Mouse (Mus musculus): ENCODE results near the gene Foxi2. TPM values are rescaled to one million over a fixed set of nuclear protein-coding genes. Genes with fewer than 3 reads are reported as not detected.

The Foxi2 gene
- polyA plus RNA-seq (2014; fragmentation: Illumina TruSeq; extraction: RNeasy Lipid Tissue Mini Kit (QIAGEN cat#74804); ENCODE audit: low read depth, low replicate concordance), result not detected

GRCm38 (mm10) chr7:135410237-135410965, at the start of gene Foxi2:
Foxi2 (plus strand) TSS chr7:135410308.

Other genes with a start within 250 kb of the Foxi2 start
- gene Nps, start 151.6 kb upstream of the Foxi2 start, polyA plus RNA-seq (2014; fragmentation: Illumina TruSeq; extraction: RNeasy Lipid Tissue Mini Kit (QIAGEN cat#74804); ENCODE audit: low read depth, low replicate concordance), result not detected
- 100 TPM for gene Clrn3, start 118.3 kb downstream of the Foxi2 start, polyA plus RNA-seq (2014; fragmentation: Illumina TruSeq; extraction: RNeasy Lipid Tissue Mini Kit (QIAGEN cat#74804); ENCODE audit: low read depth, low replicate concordance)
- 1.5 TPM for gene Ptpre, start 127.2 kb downstream of the Foxi2 start, polyA plus RNA-seq (2014; fragmentation: Illumina TruSeq; extraction: RNeasy Lipid Tissue Mini Kit (QIAGEN cat#74804); ENCODE audit: low read depth, low replicate concordance)

Data from kidney, adult 10 weeks (tissue).